Mouse (Mus musculus): ENCODE data around the gene 2010003K11Rik.

DNA sequence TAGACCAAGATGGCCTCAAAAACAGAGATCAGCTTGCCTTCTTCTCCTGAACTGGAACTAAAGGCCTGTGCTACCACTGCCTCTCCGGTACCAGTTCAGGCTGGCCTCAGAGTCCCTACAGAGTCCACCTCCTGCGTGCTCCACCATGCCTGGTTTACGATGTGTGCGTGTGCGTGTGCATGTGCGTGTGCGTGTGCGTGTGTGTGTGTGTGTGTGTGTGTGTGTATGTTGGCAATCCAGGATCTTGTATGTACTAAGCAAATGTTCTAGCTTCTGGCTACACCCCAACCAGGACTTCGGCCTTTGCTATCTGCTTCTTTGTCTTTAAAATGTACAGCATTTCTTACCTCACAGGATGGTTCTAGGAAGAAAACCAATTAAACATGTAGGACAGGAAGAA is 49.2 kb downstream of the 2010003K11Rik start:
- TF ChIP-seq GATA1 (IDR thresholded peaks at IDR 0.05; ENCODE audit: borderline replicate concordance, low read length), result no peak
- no peak for TF ChIP-seq FLI1 (IDR thresholded peaks at IDR 0.05; ENCODE audit: low read length)

All from megakaryocyte, embryonic 14.5 days (primary cell).